8 mouse cellular contexts compared by ENCODE assay signal in genomic region chr5:115415111-115416085, GRCm38 (mm10). TPM values are rescaled to one million over a fixed set of nuclear protein-coding genes. Genes with fewer than 3 reads are reported as not detected.
DNase-seq lines count a peak whose midpoint lies in the region; ATAC-seq and TF ChIP-seq lines count a peak whose summit lies in the region.

No protein-coding gene starts in this region.

- 56% methylated on average over 24 of the region's 24 CpGs for WGBS in heart, embryonic 10.5 days
- 59% methylated on average over 24 of the region's 24 CpGs for WGBS in forebrain, embryonic 14.5 days
- 49% methylated on average over 24 of the region's 24 CpGs for WGBS in midbrain, postnatal 0 days

- no peak for DNase-seq in heart, embryonic 10.5 days (ENCODE audit: low spot score)
- no peak for DNase-seq in heart, adult 8-10 months (ENCODE audit: low spot score)
- peak; percentile 7 for DNase-seq in CH12.LX (ENCODE audit: extremely low read depth)
- DNase-seq in forebrain, embryonic 14.5 days (ENCODE audit: low spot score): peak; percentile 64
- peak; percentile 59 for DNase-seq in midbrain, postnatal 0 days (ENCODE audit: low spot score)
- DNase-seq in layer of hippocampus, adult 11-12 months (ENCODE audit: low spot score): no peak
- no peak for DNase-seq in kidney, adult 18-20 months
- no peak for DNase-seq in kidney, postnatal 14 days

- H3K27ac ChIP-seq in heart, embryonic 10.5 days: 0 out of 2 replicates have a peak overlapping the region, but pooled peaks have one; percentile 47
- no peak overlapping the region for H3K27ac ChIP-seq in CH12.LX (ENCODE audit: insufficient read depth, low read depth)
- H3K27ac ChIP-seq in forebrain, embryonic 14.5 days (ENCODE audit: low read depth, low read length): peak overlapping the region; percentile 52; the same call in 1 of the 2 replicates
- no peak overlapping the region; the same call in 1 of the 2 replicates for H3K27ac ChIP-seq in midbrain, postnatal 0 days (ENCODE audit: low read depth, low read length)

- 0 out of 2 replicates have a peak, but pooled peaks cover 4% of the 10 kb centered on the region for H3K27me3 ChIP-seq in heart, embryonic 10.5 days (ENCODE audit: insufficient read depth, poor library complexity, severe bottlenecking)
- no peaks in the 10 kb centered on the region for H3K27me3 ChIP-seq in CH12.LX (replicated peaks)
- H3K27me3 ChIP-seq in forebrain, embryonic 14.5 days (replicated peaks; ENCODE audit: control insufficient read depth, insufficient read depth, low read length): no peaks in the 10 kb centered on the region
- H3K27me3 ChIP-seq in midbrain, postnatal 0 days (ENCODE audit: insufficient read depth, low read length): no peaks in the 10 kb centered on the region

- no peaks in the 10 kb centered on the region for H3K9me3 ChIP-seq in heart, embryonic 10.5 days
- H3K9me3 ChIP-seq in CH12.LX (replicated peaks; ENCODE audit: low read length): peaks cover 18% of the 10 kb centered on the region
- H3K9me3 ChIP-seq in forebrain, embryonic 14.5 days (replicated peaks; ENCODE audit: control insufficient read depth, low read length): no peaks in the 10 kb centered on the region
- H3K9me3 ChIP-seq in midbrain, postnatal 0 days (ENCODE audit: low read length): no peaks in the 10 kb centered on the region

- no peaks in the 10 kb centered on the region for H3K79me2 ChIP-seq in CH12.LX (replicated peaks; ENCODE audit: control insufficient read depth, extremely low read depth, insufficient read depth, poor library complexity, severe bottlenecking)

- no peak overlapping the region for H3K4me2 ChIP-seq in CH12.LX (ENCODE audit: insufficient read depth, low read depth, poor library complexity, severe bottlenecking)
- peak overlapping the region; percentile 48 for H3K4me2 ChIP-seq in forebrain, embryonic 14.5 days (ENCODE audit: low read length)
- H3K4me2 ChIP-seq in midbrain, postnatal 0 days (ENCODE audit: low read depth, low read length, poor library complexity, severe bottlenecking): peak overlapping the region; percentile 36

- 0 out of 2 replicates have a peak, but pooled peaks cover 3% of the 10 kb centered on the region for H3K4me1 ChIP-seq in heart, embryonic 10.5 days
- peaks cover 7 to 24% of the 10 kb centered on the region in 2 experiments for H3K4me1 ChIP-seq in CH12.LX (ENCODE audit: control insufficient read depth in 1 of 2, insufficient read depth in 2 of 2)
- peaks cover 4% of the 10 kb centered on the region; the same call in 1 of the 2 replicates for H3K4me1 ChIP-seq in forebrain, embryonic 14.5 days (ENCODE audit: control insufficient read depth, insufficient read depth, low read length)
- H3K4me1 ChIP-seq in midbrain, postnatal 0 days (ENCODE audit: insufficient read depth, low read length): no peaks in the 10 kb centered on the region

- no peak for TF ChIP-seq CTCF in CH12.LX (conservative IDR thresholded peaks at IDR 0.05 in 1 of 2, IDR thresholded peaks at IDR 0.05 in 1 of 2; ENCODE audit: low read depth in 2 of 2, low read length in 2 of 2)
- TF ChIP-seq CTCF in midbrain, postnatal 0 days (IDR thresholded peaks at IDR 0.05): no peak

- no peaks in the 10 kb centered on the region for H3K36me3 ChIP-seq in heart, embryonic 10.5 days
- H3K36me3 ChIP-seq in CH12.LX (replicated peaks in 1 of 2; ENCODE audit: control insufficient read depth in 1 of 2, insufficient read depth in 1 of 2, low read length in 1 of 2): peaks cover 3 to 56% of the 10 kb centered on the region in 2 experiments
- no peaks in the 10 kb centered on the region for H3K36me3 ChIP-seq in forebrain, embryonic 14.5 days (ENCODE audit: control insufficient read depth, insufficient read depth, low read length)
- H3K36me3 ChIP-seq in midbrain, postnatal 0 days (ENCODE audit: insufficient read depth, low read length): no peaks in the 10 kb centered on the region

- dilution Hi-C loops in CH12.LX (cut with MboI; ENCODE audit: extremely low pct_ligation_motif_present, extremely low pct_unique_long_range_greater_than_20kb, low sequenced_read_pairs): no loop called here

- H3K9ac ChIP-seq in CH12.LX (ENCODE audit: insufficient read depth, low read depth): no peak overlapping the region
- peak overlapping the region; percentile 45; the same call in 1 of the 2 replicates for H3K9ac ChIP-seq in forebrain, embryonic 14.5 days (ENCODE audit: low read length)
- H3K9ac ChIP-seq in midbrain, postnatal 0 days (replicated peaks; ENCODE audit: low read length, poor library complexity, severe bottlenecking): 0 out of 2 replicates have a peak overlapping the region, but pooled peaks have one; percentile 24

- TF ChIP-seq POLR2A in CH12.LX (IDR thresholded peaks at IDR 0.05; ENCODE audit: low read depth, low read length): no peak

- in situ Hi-C loops in CH12.LX (cut with MboI; ENCODE audit: low pct_ligation_motif_present, low pct_unique_long_range_greater_than_20kb, low sequenced_read_pairs): no loop called here

- TF ChIP-seq RAD21 in CH12.LX (IDR thresholded peaks at IDR 0.05; ENCODE audit: low read depth, low read length): no peak

- H3K4me3 ChIP-seq in heart, embryonic 10.5 days: peak overlapping the region; percentile 37
- no peak overlapping the region for H3K4me3 ChIP-seq in CH12.LX (replicated peaks in 1 of 3; ENCODE audit: low read depth in 2 of 3, low read length in 2 of 3, poor library complexity in 1 of 3)
- peak overlapping the region; percentile 21 for H3K4me3 ChIP-seq in forebrain, embryonic 14.5 days (ENCODE audit: low read depth, low read length)
- H3K4me3 ChIP-seq in midbrain, postnatal 0 days (ENCODE audit: low read depth, low read length): peak overlapping the region; percentile 17; the same call in 1 of the 2 replicates

- TF ChIP-seq EP300 in CH12.LX (IDR thresholded peaks at IDR 0.05; ENCODE audit: low read length): no peak

- peak; percentile 20 for ATAC-seq in forebrain, embryonic 14.5 days
- no peak for ATAC-seq in midbrain, postnatal 0 days (ENCODE audit: low FRiP score)

TF ChIP-seq in CH12.LX, 34 proteins besides CTCF, POLR2A, EP300 and RAD21:
- TF ChIP-seq CHD2 (IDR thresholded peaks at IDR 0.05; ENCODE audit: low read length) (peak; percentile 29; the same call in 1 of the 2 replicates), MEF2A (IDR thresholded peaks at IDR 0.05; ENCODE audit: borderline replicate concordance, low read depth, low read length) (peak; percentile 84), ZNF384 (IDR thresholded peaks at IDR 0.05; ENCODE audit: low read depth, low read length) (peak; percentile 80), RCOR1 (conservative IDR thresholded peaks at IDR 0.05; ENCODE audit: low read depth, low read length) (no peak)

RNA-seq across cellular contexts. Expression of gene Msi1, which starts 14.0 kb away (rescaled TPM):
- 9.6 and 17.1 TPM in 2 replicates for polyA plus RNA-seq in heart, embryonic 10.5 days (2016; fragmentation: Nextera tagmentation; extraction: Ambion mirVana)
- under 1 TPM; 0.16 to 0.52 (median 0.25) TPM for total RNA-seq in heart, adult 8-10 months (2022)
- total RNA-seq in CH12.LX (2012; rRNA removed): 3.3 and 4.1 TPM in 2 replicates
- 0.66 and 0.82 TPM in 2 replicates for total RNA-seq in CH12.LX (2014; rRNA removed)
- 4.9 and 5.3 TPM in 2 replicates for polyA plus RNA-seq in CH12.LX (2012; ENCODE audit: insufficient read length, low read depth)
- 63.3 and 69.4 TPM in 2 replicates for polyA plus RNA-seq in forebrain, embryonic 14.5 days (2014; fragmentation: Nextera tagmentation; extraction: Ambion mirVana)
- total RNA-seq in midbrain, postnatal 0 days (2014; rRNA removed): 72.5 and 82.9 TPM in 2 replicates
- polyA plus RNA-seq in midbrain, postnatal 0 days (2015; fragmentation: Nextera tagmentation; extraction: Ambion mirVana): 41.1 and 52.1 TPM in 2 replicates

RNA-seq across cellular contexts. Expression of gene Pla2g1b, which starts 50.7 kb away (rescaled TPM):
- polyA plus RNA-seq in heart, embryonic 10.5 days (2016; fragmentation: Nextera tagmentation; extraction: Ambion mirVana): 0.48 and 1.4 TPM in 2 replicates
- total RNA-seq in heart, adult 8-10 months (2022): not detected
- total RNA-seq in CH12.LX (2012; rRNA removed) (not detected in 2 replicates), CH12.LX (2014; rRNA removed) (not detected in 2 replicates)
- not detected in 2 replicates for polyA plus RNA-seq in CH12.LX (2012; ENCODE audit: insufficient read length, low read depth)
- not detected in 2 replicates for polyA plus RNA-seq in forebrain, embryonic 14.5 days (2014; fragmentation: Nextera tagmentation; extraction: Ambion mirVana)
- total RNA-seq in midbrain, postnatal 0 days (2014; rRNA removed): not detected in 2 replicates
- polyA plus RNA-seq in midbrain, postnatal 0 days (2015; fragmentation: Nextera tagmentation; extraction: Ambion mirVana): not detected in 2 replicates

Comparison
In these comparisons a context has a peak if more than half of its experiments do, and no peak if none do; other contexts are left out.
1. DNase-seq: peak in CH12.LX (single experiment), forebrain, embryonic 14.5 days (single experiment) and midbrain, postnatal 0 days (single experiment); none in heart, embryonic 10.5 days (single experiment), heart, adult 8-10 months (single experiment), layer of hippocampus, adult 11-12 months (single experiment), kidney, adult 18-20 months (single experiment) and kidney, postnatal 14 days (single experiment).
2. H3K27ac ChIP-seq: peak in heart, embryonic 10.5 days (single experiment) and forebrain, embryonic 14.5 days (single experiment); none in CH12.LX (single experiment) and midbrain, postnatal 0 days (single experiment).
3. H3K4me3 ChIP-seq: peak in heart, embryonic 10.5 days (single experiment), forebrain, embryonic 14.5 days (single experiment) and midbrain, postnatal 0 days (single experiment); none in CH12.LX (0 of 3).